Mouse (Mus musculus) neural tube, embryonic 13.5 days (tissue): ENCODE data around the gene Spg11. TPM values are rescaled to one million over a fixed set of nuclear protein-coding genes. Genes with fewer than 3 reads are reported as not detected.
"Not testable (repeated sequence)": the region's sequence is repeated elsewhere in the genome, so short reads cannot be mapped to it uniquely, and the experiment has no call there.

Experiments
- ATAC-seq: fragments of 200-750 bp; cut with Nextera tagmentation; 2 replicates; pipeline ENCODE4 v1.8.0; 2017; ENCODE audit warnings: low read depth, mild to moderate bottlenecking, moderate TSS enrichment, moderate library complexity
- H3K27ac ChIP-seq: fragments of 300-500 bp; sonication (generic); replicated peaks from 2 replicates; pipeline ENCODE4 v1.5.1; 2015; ENCODE audit warnings: moderate library complexity, mild to moderate bottlenecking, inconsistent platforms
- H3K27me3 ChIP-seq: fragments of 300-500 bp; sonication (generic); 2 replicates; pipeline ENCODE4 v1.6.1; 2015; ENCODE audit warnings: mild to moderate bottlenecking, inconsistent platforms
- H3K36me3 ChIP-seq: fragments of 300-500 bp; sonication (generic); 2 replicates; pipeline ENCODE4 v1.6.1; 2015; ENCODE audit warnings: mild to moderate bottlenecking, inconsistent platforms
- H3K4me1 ChIP-seq: fragments of 300-500 bp; sonication (generic); replicated peaks from 2 replicates; pipeline ENCODE4 v1.6.1; 2015; ENCODE audit warnings: inconsistent platforms
- H3K4me2 ChIP-seq: fragments of 300-500 bp; sonication (generic); 2 replicates; pipeline ENCODE4 v1.6.1; 2015; ENCODE audit warnings: inconsistent platforms, mild to moderate bottlenecking, moderate library complexity
- H3K4me3 ChIP-seq: fragments of 300-500 bp; sonication (generic); 2 replicates; pipeline ENCODE4 v1.5.1; 2015; ENCODE audit warnings: mild to moderate bottlenecking, inconsistent platforms
- H3K9ac ChIP-seq: fragments of 300-500 bp; sonication (generic); 2 replicates; pipeline ENCODE4 v1.6.1; 2015; ENCODE audit warnings: moderate library complexity, mild to moderate bottlenecking, inconsistent platforms
- H3K9me3 ChIP-seq: fragments of 300-500 bp; sonication (generic); 2 replicates; pipeline ENCODE4 v1.6.1; 2016; ENCODE audit warnings: inconsistent platforms
- WGBS: fragments of 180-500 bp; shearing (Covaris S2); methylation state at CpG from one replicate; pipeline ENCODE4 v1.1.7; 2015; 5-methylcytosine and 5-hydroxymethylcytosine counted together
- polyA plus RNA-seq: library from polyadenylated mRNA; unstranded; fragments of >200 nt; fragmentation: Nextera tagmentation; extraction: Ambion mirVana; gene quantifications from 2 replicates; pipeline ENCODE4 v1.2.1, GENCODE M21; 2015

Spg11 gene
- polyA plus RNA-seq, 1 experiment from 2014 or later: 6.4 TPM

DNA sequence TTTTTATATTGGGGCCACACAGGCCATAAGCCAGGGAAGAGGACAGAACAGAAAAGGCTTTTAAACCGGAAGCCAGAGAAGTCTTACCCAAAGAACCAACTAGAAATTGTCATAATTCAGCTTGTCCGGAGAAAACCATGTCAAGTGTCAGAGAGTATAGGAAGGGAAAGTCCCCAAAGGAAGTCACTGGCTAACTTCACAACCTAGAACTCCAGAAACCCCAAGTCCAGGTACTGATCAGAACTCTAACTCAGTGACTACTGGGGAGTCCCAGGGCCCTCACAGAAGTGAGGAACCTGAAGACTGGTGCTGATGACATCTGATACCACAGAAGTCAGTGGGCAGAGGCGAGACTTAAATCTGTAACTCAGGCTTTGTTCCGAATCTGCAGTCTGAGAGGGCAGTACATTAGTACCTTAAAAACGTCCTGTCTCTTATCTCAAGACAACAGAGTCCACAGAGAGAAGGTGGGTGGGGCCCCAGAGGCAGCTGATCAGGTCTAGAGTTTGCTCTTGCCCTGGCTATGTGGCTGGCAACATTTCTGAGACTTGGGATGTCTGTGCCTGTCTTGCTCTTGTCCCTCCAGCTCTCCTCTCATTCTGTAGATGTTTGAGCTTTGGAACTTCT, 19.8 kb upstream of the Spg11 start:
- no peaks in the 10 kb centered on the region for H3K4me1 ChIP-seq
- H3K4me3 ChIP-seq: no peak overlapping the region
- no peaks in the 10 kb centered on the region for H3K9me3 ChIP-seq
- H3K4me2 ChIP-seq: no peak overlapping the region
- WGBS: 72% methylated on average over 5 of the region's 5 CpGs
- H3K9ac ChIP-seq: no peak overlapping the region
- H3K27ac ChIP-seq: no peak overlapping the region
- no peaks in the 10 kb centered on the region for H3K27me3 ChIP-seq
- H3K36me3 ChIP-seq: no peaks in the 10 kb centered on the region
- no peak for ATAC-seq

GRCm38 (mm10) chr2:122132618-122133017, 14.4 kb upstream of the Spg11 start:
- Histone ChIP-seq H3K9ac (no peak overlapping the region), H3K4me1 (no peaks in the 10 kb centered on the region), H3K27me3 (no peaks in the 10 kb centered on the region), H3K4me3 (no peak overlapping the region), H3K27ac (no peak overlapping the region), H3K4me2 (no peak overlapping the region), H3K36me3 (no peaks in the 10 kb centered on the region), H3K9me3 (no peaks in the 10 kb centered on the region)
- no peak for ATAC-seq
- WGBS: 91% methylated on average over 2 of the region's 2 CpGs

- 84% methylated on average over 2 of the region's 2 CpGs for WGBS
- no peak overlapping the region for H3K4me3 ChIP-seq
- no peaks in the 10 kb centered on the region for H3K36me3 ChIP-seq
- no peak overlapping the region for H3K4me2 ChIP-seq
- no peak overlapping the region for H3K9ac ChIP-seq
- H3K27ac ChIP-seq: no peak overlapping the region
- ATAC-seq: no peak
- H3K4me1 ChIP-seq: no peaks in the 10 kb centered on the region
- no peaks in the 10 kb centered on the region for H3K27me3 ChIP-seq
- no peaks in the 10 kb centered on the region for H3K9me3 ChIP-seq
Observed at GRCm38 (mm10) chr2:122132078-122132477, 13.9 kb upstream of the Spg11 start.

- Histone ChIP-seq H3K36me3 (no peaks in the 10 kb centered on the region), H3K4me1 (no peaks in the 10 kb centered on the region), H3K4me3 (no peak overlapping the region), H3K27me3 (no peaks in the 10 kb centered on the region), H3K27ac (no peak overlapping the region), H3K9me3 (no peaks in the 10 kb centered on the region), H3K4me2 (no peak overlapping the region), H3K9ac (no peak overlapping the region)
- no peak for ATAC-seq
- WGBS: 90% methylated on average over 4 of the region's 4 CpGs
Observed at GRCm38 (mm10) chr2:122127635-122128034, 9.4 kb upstream of the Spg11 start.

- no peak for ATAC-seq
- H3K27ac ChIP-seq: no peak overlapping the region
- H3K36me3 ChIP-seq: no peaks in the 10 kb centered on the region
- H3K4me2 ChIP-seq: no peak overlapping the region
- no peaks in the 10 kb centered on the region for H3K27me3 ChIP-seq
- H3K9me3 ChIP-seq: no peaks in the 10 kb centered on the region
- H3K4me1 ChIP-seq: no peaks in the 10 kb centered on the region
- WGBS: 29% methylated on average over 5 of the region's 5 CpGs
- H3K9ac ChIP-seq: no peak overlapping the region
- H3K4me3 ChIP-seq: no peak overlapping the region
Observed at GRCm38 (mm10) chr2:122126765-122127347, 8.7 kb upstream of the Spg11 start.

DNA sequence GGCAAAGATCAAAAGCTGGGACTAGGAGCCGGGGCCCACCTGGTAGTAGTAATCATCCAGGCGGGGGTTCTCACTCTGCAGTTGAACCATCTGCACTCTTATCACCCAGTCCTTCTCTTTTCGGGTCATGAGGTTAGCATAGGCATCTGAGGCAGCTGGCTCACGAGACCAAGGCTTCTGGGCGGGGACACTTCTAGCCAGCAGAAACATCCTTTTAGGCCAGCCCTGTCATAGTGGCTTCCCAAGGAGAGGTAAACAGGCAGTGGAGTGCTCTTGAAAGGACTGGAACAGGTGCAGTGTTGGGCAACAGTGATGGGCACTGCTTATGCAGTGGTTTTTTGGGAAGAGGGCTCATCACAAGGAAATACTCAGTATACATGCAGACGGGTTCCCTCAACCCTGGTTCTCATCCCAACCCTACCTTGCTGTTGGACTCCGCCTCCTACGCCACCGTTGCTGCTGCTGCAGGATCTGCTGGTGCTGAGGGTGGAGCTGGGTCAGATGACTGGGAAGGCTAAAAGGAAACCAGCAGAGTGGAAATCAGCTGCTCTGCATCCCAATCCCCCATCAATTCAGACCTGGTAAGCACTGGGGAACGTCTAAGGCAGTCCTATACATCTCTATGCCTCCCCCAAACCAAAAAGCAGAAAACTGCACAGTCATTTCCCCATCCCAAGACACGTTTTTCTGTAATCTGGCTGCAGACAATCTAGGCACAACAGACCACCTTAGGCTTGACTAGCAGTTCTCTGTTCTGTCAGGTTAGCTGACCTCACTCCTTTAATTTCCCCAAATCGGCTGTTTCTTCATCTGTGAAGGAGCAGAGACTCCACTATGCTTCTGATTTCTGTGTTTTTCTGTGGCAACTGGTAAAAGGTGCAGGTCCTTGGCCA, 7.7 kb upstream of the Spg11 start:
- no peaks in the 10 kb centered on the region for H3K27me3 ChIP-seq
- WGBS: 58% methylated on average over 12 of the region's 12 CpGs
- H3K9ac ChIP-seq: no peak overlapping the region
- H3K4me3 ChIP-seq: no peak overlapping the region
- no peaks in the 10 kb centered on the region for H3K36me3 ChIP-seq
- no peak overlapping the region for H3K4me2 ChIP-seq
- no peaks in the 10 kb centered on the region for H3K4me1 ChIP-seq
- no peak overlapping the region for H3K27ac ChIP-seq
- H3K9me3 ChIP-seq: no peaks in the 10 kb centered on the region
- no peak for ATAC-seq

DNA sequence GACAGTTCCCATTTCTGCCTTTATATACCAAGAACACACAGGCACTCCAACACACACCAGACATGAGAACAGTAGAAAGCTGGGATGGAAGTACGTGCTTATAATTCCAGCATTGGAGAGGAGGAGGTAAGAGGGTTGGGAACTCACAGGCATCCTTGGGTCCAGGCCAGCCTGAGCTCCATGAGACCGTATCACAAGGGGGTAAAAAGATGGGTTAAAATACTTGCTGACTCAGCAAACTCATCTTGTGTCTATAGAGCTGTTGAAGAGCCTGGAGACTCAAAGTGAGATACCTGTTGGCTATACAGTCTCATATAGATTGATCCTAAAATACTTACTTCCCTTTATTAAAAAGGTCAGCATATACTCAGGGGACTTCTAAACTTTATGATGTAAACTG, 1.3 kb downstream of the Spg11 start:
- no peaks in the 10 kb centered on the region for H3K9me3 ChIP-seq
- peaks cover 19% of the 10 kb centered on the region for H3K4me1 ChIP-seq
- no peak overlapping the region for H3K27ac ChIP-seq
- H3K4me2 ChIP-seq: peak overlapping the region; percentile 63
- no peak overlapping the region for H3K4me3 ChIP-seq
- no peaks in the 10 kb centered on the region for H3K27me3 ChIP-seq
- H3K9ac ChIP-seq: no peak overlapping the region
- WGBS: 91% methylated on average over 2 of the region's 2 CpGs
- peaks cover 16% of the 10 kb centered on the region for H3K36me3 ChIP-seq
- ATAC-seq: no peak

DNA sequence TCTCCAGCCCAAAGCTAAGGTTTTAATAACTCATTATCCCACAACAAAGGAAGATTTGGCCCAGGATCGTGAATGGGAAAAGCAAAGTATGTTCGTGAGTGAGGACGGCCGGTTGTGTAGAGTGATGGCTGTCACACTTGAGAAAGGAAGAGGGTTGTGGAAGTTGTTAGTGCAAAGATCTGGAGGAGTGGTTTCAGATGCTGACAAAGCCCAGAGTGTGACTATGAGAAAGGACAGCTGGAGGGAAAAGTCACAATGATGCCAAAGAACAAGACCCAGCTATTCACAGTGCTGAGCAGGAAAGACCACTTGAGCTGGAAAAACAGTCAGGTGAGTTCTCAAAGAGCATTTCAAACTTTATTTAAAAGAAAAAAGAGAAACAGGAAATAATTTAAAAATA, 8.5 kb downstream of the Spg11 start:
- no peaks in the 10 kb centered on the region for H3K9me3 ChIP-seq
- no peaks in the 10 kb centered on the region for H3K4me1 ChIP-seq
- H3K27me3 ChIP-seq: no peaks in the 10 kb centered on the region
- 96% methylated on average over 4 of the region's 4 CpGs for WGBS
- H3K4me2 ChIP-seq: no peak overlapping the region
- H3K4me3 ChIP-seq: no peak overlapping the region
- H3K9ac ChIP-seq: no peak overlapping the region
- no peak for ATAC-seq
- H3K36me3 ChIP-seq: peaks cover 64% of the 10 kb centered on the region
- H3K27ac ChIP-seq: no peak overlapping the region

GRCm38 (mm10) chr2:122108101-122108500, 10.1 kb downstream of the Spg11 start:
- H3K9ac ChIP-seq: no peak overlapping the region
- H3K36me3 ChIP-seq: peaks cover 56% of the 10 kb centered on the region
- H3K4me3 ChIP-seq: no peak overlapping the region
- no peaks in the 10 kb centered on the region for H3K27me3 ChIP-seq
- no peaks in the 10 kb centered on the region for H3K9me3 ChIP-seq
- no peak overlapping the region for H3K27ac ChIP-seq
- no peaks in the 10 kb centered on the region for H3K4me1 ChIP-seq
- 84% methylated on average over 14 of the region's 14 CpGs for WGBS
- ATAC-seq: no peak
- H3K4me2 ChIP-seq: no peak overlapping the region

DNA sequence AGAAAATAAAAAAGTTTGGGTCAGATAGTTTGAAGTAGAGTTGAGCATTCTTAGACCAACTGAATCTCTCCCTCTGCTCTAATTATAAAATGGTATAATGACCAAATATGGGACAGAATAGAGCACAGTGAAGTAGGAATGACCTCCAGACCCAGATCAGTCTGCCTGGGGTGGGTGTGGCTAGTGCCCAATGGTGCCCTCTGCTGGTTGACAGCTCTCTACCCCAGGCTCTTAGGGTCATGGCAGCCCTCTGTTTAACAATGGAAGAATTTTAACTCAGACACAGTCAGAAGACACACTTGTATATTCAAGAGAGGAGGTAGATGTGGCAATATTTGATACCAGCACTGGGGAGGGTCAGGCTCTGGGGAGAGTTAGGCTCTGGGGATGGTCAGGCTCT, 16.1 kb downstream of the Spg11 start:
- no peak for ATAC-seq
- Histone ChIP-seq H3K4me2 (no peak overlapping the region), H3K27ac (no peak overlapping the region), H3K9ac (no peak overlapping the region), H3K4me3 (no peak overlapping the region), H3K27me3 (no peaks in the 10 kb centered on the region), H3K9me3 (no peaks in the 10 kb centered on the region), H3K36me3 (peaks cover 71% of the 10 kb centered on the region), H3K4me1 (no peaks in the 10 kb centered on the region)

DNA sequence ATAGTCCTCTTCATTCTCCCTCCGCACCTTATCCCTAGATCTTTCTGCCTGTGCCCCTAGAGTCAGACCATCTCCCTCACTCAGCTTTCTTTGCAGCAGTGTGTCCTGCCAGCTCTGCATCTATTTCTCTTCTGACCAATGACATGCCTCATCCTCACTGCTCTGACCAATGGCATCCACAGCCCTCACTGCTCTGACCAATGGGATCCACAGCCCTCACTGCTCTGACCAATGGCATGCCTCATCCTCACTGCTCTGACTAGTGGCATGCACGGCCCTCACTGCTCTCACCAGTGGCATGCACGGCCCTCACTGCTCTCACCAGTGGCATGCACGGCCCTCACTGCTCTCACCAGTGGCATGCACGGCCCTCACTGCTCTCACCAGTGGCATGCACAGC, 20.5 kb downstream of the Spg11 start:
- H3K9ac ChIP-seq, H3K4me2 ChIP-seq, H3K4me3 ChIP-seq, H3K27ac ChIP-seq, H3K9me3 ChIP-seq, H3K4me1 ChIP-seq, H3K27me3 ChIP-seq, ATAC-seq: not testable (repeated sequence)
- 84% methylated on average over 5 of the region's 5 CpGs for WGBS
- peaks cover 96% of the 10 kb centered on the region for H3K36me3 ChIP-seq

GRCm38 (mm10) chr2:122093844-122094243, 24.3 kb downstream of the Spg11 start:
- Histone ChIP-seq H3K4me1 (no peaks in the 10 kb centered on the region), H3K27ac (no peak overlapping the region), H3K9ac (no peak overlapping the region), H3K27me3 (no peaks in the 10 kb centered on the region), H3K4me3 (no peak overlapping the region), H3K4me2 (no peak overlapping the region), H3K9me3 (no peaks in the 10 kb centered on the region), H3K36me3 (peaks cover 93% of the 10 kb centered on the region)
- no peak for ATAC-seq
- 92% methylated on average over 4 of the region's 4 CpGs for WGBS
